Mouse (Mus musculus): ENCODE data around the gene Washc1.
A peak's percentile ranks its signal among the peaks of the same experiment; 100 is the strongest.
"Not testable (repeated sequence)": the region's sequence is repeated elsewhere in the genome, so short reads cannot be mapped to it uniquely, and the experiment has no call there.

Gene Washc1

GRCm38 (mm10) chr17:66112166-66112565, 821 bp downstream of the Washc1 start:
- DNase-seq (ENCODE audit: low spot score in 2 of 2), result no peak

- no peak for DNase-seq (ENCODE audit: low spot score in 2 of 2)
Measured at GRCm38 (mm10) chr17:66118991-66119390, 7.6 kb downstream of the Washc1 start.

- no peak for DNase-seq (ENCODE audit: low spot score in 2 of 2)
Measured at GRCm38 (mm10) chr17:66120701-66121100, 9.4 kb downstream of the Washc1 start.

- peak; percentile 91 to 92 for DNase-seq (ENCODE audit: low spot score in 2 of 2)
Measured at GRCm38 (mm10) chr17:66123066-66123815, 11.9 kb downstream of the Washc1 start, which contains the start of gene Ddx11. Ddx11 (plus strand) TSS chr17:66123520.

GRCm38 (mm10) chr17:66123816-66124610, 12.7 kb downstream of the Washc1 start:
- no peak for DNase-seq (ENCODE audit: low spot score in 2 of 2)

GRCm38 (mm10) chr17:66125211-66125610, 13.9 kb downstream of the Washc1 start:
- no peak for DNase-seq (ENCODE audit: low spot score in 2 of 2)

- DNase-seq (ENCODE audit: low spot score in 2 of 2), result no peak
Measured at GRCm38 (mm10) chr17:66130371-66130770, 19.0 kb downstream of the Washc1 start.

GRCm38 (mm10) chr17:66131212-66131611, 19.9 kb downstream of the Washc1 start:
- DNase-seq (ENCODE audit: low spot score in 2 of 2), result no peak

- DNase-seq (ENCODE audit: low spot score in 2 of 2), result not testable (repeated sequence)
Measured at GRCm38 (mm10) chr17:66152706-66153662, 41.6 kb downstream of the Washc1 start.

- DNase-seq (ENCODE audit: low spot score in 2 of 2), result not testable (repeated sequence)
Measured at GRCm38 (mm10) chr17:66153735-66154423, 42.5 kb downstream of the Washc1 start.

GRCm38 (mm10) chr17:66154876-66155275, 43.5 kb downstream of the Washc1 start:
- no peak for DNase-seq (ENCODE audit: low spot score in 2 of 2)

DNA sequence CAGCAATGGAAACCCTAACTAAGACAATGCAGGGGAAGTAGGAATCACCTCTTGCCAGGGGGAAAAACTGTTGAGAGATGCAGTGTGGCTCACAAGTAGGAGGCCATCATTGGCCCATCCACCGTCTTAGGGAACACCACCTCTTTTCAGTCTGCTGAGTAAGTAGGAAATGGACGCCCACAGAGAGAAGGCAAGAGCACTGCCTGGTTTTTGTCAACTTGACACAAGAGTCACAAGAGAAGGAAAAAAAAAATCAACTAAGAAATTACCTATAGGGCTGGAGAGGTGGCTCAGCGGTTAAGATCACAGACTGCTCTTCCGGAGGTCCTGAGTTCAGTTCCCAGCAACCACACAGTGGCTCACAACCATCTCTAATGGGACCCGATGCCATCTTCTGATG, 46.9 kb downstream of the Washc1 start:
- DNase-seq (ENCODE audit: low spot score in 2 of 2), result no peak

- not testable (repeated sequence) for DNase-seq (ENCODE audit: low spot score in 2 of 2)
Measured at GRCm38 (mm10) chr17:66167141-66167540, 55.8 kb downstream of the Washc1 start.
